Mouse (Mus musculus): ENCODE measurements around the gene Gm10840. TPM values are rescaled to one million over a fixed set of nuclear protein-coding genes. Genes with fewer than 3 reads are reported as not detected.

Gene Gm10840
- total RNA-seq, 2 experiments from 2014 or later = 1.5 TPM; not detected in 1

DNA sequence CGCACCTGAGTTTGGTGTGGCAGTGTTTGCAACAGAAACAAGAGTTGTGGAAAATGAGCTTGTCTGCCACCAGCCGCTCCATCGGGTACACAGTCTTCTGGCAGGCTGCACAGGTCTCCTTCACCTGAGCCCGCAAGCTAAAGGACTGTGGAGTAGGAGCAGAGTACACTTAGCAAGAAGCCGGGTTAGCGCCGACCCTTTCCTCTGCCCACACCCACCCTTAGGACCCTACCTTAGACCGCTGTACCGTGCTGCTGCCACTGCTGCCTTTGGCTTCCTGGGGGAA, 1.8 kb upstream of the Gm10840 start:
- no peak for DNase-seq (ENCODE audit: extremely low spot score in 1 of 2, low spot score in 2 of 2)
- intact Hi-C loops (cut with DNase I) = no loop called here

DNA sequence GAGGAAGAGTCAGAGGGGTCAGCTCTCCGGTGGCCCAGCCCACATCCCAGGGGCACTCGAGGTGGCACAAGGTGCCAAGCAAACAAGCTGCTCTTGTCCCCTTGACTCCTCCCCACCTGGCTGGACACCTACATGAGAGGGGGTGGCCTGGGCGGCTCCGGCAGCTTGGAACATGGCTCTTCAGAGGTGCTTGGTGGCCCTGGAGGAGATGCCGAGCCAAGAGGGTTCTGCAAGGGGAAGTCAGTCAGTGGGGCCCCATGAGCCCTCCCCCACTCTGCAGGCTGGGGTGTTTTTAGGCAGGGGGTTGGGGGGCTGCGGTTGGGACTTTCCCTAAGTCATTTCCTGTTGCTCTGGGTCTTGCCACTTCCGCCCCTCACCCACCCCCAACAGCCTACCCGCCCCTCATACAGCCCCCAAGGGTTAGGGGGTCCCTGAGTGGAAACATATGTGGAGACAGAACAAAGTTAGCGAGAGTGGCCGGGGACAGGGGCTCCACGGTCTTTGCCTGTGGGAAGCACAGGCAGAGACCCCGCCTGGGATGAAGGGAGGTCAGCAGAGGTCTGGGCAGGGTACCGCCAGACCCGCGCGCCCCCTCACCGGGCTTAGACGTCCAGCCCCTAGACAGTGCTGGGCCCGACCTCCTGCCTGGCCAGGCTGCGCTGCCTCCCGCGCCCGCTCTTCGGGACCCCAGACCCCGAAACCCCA, 1.3 kb upstream of the Gm10840 start:
- DNase-seq (ENCODE audit: extremely low spot score in 1 of 2, low spot score in 2 of 2) = peak in 1 of 2 experiments; percentile 76
- intact Hi-C loops (cut with DNase I) = no loop called here

DNA sequence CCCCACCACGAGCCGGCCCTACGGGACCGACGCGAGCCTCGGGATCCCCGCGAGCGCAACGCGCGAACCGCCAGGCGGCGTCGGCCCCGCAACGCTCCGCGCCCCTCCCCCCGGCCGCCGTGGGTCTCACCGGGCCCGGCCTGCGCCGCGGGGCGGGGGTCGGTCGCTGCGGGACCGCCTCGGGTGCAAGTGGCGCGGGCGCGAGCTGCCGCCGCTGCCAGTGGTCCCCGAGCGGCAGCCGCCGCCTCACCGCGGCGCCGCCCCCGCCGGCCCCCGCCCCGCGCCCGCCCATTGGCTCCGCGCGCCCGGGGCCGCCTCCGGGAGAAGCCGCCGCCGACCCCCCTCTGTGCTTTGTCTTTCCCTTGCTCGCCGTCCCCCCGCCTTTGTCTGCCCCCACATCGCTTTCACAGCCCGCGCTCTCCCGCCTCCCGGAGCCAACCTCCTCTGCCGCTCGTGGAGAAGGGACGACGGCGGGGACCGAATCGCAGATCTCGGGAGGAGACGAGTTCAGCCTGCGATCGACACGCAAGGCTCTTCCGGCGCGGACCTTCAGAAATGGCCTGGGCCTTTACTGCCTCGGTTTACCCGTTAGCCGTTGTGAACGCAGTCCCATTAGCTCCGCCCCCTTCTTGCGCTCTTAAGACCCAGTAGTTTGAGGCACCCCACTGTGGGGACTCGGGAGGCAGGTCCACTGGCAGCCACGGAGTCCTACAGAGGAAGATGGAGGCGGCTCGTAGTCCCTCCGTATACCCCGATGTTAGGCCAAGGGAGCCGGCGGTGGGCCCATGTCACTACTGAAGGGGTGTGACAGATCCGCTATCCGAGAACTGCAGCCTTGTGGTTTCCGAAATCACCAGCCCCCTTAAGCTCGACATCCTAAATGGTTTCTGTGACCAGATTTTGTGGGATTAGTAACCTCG, 469 bp upstream of the Gm10840 start:
- peak; percentile 83 to 94 for DNase-seq (ENCODE audit: extremely low spot score in 1 of 2, low spot score in 2 of 2)
- intact Hi-C loops (cut with DNase I) = loop anchor here (2.0 kb wide), 1 partner anchor 33 kb away; no protein-coding TSS in a partner anchor

DNA sequence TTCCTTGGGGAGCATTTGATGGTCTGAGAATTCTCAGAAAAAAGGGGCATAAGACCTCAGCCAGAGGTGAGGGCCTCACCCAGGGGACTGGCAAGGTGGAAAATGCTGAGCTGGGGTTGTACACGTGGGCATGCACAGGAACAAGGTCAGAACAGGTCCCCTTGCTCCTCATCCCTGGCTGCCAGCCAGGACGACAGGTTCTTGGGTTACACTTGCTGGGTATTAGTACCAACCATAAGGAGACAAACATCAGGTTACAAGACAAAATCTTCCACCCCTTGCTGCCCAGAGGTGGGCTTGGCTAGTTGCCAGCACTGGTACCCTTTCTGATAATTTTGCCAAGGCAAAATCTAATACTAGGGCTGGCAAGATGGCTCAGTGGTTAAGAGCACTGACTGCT, 1.6 kb downstream of the Gm10840 start:
- intact Hi-C loops (cut with DNase I) = no loop called here
- DNase-seq (ENCODE audit: extremely low spot score in 1 of 2, low spot score in 2 of 2) = peak in 1 of 2 experiments; percentile 46

DNA sequence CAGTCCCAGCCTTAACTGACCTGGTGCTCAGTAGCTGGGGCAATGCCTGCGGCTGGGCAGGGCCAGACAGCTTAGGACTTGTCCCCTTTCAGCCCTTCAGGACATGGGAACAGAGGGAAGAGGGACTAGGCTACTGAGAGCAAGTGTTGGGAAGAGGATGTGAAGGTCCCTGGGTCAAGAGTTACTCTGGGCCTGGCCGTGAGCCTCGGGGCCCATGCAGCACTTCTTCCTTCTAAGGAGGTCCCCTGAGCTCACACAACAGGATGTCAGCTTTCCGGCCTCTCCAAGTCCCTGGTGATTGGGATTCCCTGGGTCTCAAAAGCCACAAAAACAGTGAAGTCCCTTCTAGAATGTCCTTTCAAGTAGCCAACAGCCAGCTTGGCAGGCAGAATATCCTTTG, 2.9 kb downstream of the Gm10840 start:
- intact Hi-C loops (cut with DNase I) = no loop called here
- DNase-seq (ENCODE audit: extremely low spot score in 1 of 2, low spot score in 2 of 2) = peak in 1 of 2 experiments; percentile 59

DNA sequence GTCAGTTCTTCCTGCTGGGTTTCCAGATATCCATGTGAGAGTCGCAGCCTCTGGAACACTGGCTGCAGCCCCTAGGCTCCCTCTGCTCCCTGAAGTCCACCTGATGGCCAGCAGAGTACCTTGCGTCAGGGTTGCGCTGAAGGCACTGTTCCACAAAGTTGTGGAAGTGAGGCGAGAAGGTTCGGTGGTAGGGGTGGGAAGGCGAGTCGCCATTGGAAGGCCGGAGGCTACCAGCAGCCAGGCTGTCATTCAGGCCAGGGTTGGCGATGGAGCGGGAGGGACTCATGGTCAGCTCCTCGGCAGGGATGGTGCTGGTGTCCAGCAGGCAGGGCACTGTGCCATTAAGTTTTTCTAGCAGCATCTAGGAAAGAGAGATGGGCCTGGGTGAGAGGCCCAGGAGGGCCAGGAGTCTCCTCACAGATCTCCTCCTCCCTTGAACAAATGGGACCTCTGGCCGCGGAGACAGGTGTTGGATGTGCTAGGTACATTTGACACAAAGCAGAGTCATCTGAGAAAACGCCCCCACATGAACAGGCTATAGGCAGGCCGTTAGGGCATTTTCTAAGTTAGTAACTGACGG, 4.0 kb downstream of the Gm10840 start:
- DNase-seq (ENCODE audit: extremely low spot score in 1 of 2, low spot score in 2 of 2) = no peak
- intact Hi-C loops (cut with DNase I) = no loop called here

DNA sequence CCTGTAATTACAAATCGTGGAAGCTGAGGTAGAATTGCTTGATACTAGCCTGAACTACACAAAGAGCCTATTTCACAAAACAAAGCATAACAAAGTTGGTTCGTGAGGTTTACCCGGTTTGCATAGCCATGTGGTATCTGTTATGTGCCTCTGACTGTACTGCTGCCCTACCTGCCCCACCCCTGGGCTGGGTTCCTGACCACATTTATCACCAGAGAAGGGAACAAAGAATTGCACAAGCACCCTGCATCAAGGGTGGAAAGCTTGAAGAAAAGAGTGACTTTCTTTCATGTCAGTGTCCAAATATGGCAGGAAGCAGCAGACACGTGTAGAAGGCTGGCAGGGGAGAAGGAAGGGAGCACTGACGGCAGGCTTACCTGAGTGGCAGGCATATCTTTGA, 6.8 kb downstream of the Gm10840 start:
- intact Hi-C loops (cut with DNase I) = no loop called here

DNA sequence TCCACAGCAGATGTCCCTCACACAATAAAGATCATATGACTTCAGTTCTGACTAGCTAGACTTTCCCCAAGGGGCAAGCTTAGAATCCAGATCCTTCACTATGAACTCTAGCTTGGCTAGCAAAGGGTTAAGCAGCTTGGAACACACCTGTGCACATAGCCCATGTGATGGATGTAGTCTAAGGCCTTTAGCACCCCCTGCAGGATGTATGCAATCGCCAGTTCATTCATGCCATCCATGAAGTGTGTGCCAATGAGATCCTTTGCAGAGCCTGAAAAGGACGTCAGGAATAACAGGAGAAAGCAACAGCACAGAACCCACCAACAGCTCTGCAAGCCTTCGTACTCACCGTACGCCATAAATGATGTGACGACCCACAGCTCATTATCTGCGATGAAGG, 10.2 kb downstream of the Gm10840 start:
- intact Hi-C loops (cut with DNase I) = no loop called here

More for the DNA sequence above, 6.8 kb downstream of the Gm10840 start:
- no peak for DNase-seq (ENCODE audit: extremely low spot score in 1 of 2, low spot score in 2 of 2)

DNA sequence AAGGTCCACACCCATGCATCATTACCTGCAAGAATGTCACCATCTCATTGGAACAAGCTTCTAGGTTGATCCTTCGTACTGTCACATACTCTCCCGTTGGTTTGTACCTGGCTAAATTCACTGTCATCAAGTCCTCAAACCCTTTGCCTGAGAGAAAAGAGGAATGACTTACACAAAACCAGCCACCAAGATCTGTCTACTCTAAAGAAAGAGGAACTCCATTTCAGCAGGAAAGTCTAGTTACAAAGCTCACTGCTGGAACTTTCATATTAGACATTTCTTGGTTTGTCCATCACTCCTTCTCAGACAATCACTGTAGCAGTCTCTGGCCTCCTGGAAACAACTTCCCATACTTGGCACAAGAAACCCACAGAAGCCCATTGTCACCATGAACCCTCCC, 12.6 kb downstream of the Gm10840 start:
- intact Hi-C loops (cut with DNase I) = no loop called here

More for the DNA sequence above, 10.2 kb downstream of the Gm10840 start:
- no peak for DNase-seq (ENCODE audit: extremely low spot score in 1 of 2, low spot score in 2 of 2)

DNA sequence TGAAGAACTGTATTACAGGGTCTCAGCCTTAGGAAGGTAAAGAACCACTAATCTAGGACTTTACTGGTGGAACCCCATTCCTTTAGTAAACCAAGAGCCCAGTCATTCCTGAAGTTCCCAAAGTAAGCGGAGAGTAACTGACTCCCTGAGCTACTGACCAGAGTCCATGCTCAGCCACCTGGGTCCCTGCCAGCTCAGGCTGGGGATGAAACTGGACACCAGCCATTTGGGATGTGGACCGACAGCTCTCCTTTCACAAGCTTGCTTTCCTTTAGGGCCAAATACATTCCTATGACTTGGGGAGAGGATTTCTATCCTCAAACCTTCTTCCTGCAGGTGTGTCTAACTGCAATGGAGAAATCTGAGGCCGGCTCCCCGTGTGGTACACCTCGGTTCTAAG, 13.7 kb downstream of the Gm10840 start:
- DNase-seq (ENCODE audit: extremely low spot score in 1 of 2, low spot score in 2 of 2) = no peak
- intact Hi-C loops (cut with DNase I) = no loop called here

More for the DNA sequence above, 12.6 kb downstream of the Gm10840 start:
- DNase-seq (ENCODE audit: extremely low spot score in 1 of 2, low spot score in 2 of 2) = no peak

DNA sequence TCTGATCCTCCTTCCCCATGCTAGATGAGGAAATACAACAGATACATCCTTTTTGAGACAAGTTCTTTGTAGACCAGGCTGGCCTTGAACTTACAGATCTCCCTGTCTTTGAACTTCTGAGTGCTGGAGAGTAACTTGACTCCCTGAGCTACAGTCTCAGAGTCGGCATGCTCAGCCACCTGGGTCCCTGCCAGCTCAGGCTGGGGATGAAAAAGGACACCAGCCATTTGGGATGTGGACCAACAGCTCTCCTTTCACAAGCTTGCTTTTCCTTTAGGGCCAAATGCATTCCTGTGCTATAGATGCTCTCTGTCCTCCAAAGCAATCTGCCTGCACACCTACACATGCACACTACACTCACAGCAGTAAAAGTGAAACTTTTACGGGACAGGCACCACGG, 14.4 kb downstream of the Gm10840 start:
- no peak for DNase-seq (ENCODE audit: extremely low spot score in 1 of 2, low spot score in 2 of 2)

DNA sequence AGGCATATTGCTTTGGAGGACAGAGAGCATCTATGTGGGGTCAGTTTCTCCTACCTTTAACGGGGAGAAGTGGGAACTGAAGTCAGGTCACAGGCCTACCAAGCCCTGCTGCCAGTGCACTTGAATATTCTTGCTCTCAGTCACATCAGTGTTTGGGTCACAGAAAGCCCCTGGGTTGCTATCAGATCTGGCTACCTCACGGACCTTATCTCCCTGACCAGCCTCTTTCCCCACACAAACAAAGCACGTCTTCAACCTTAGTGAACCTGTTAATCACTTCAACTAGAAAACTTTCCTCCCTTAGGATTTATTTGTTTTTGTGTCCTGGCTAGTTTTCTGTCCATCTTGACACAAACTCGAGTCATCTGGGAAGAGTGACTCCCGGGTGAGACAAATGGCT, 15.7 kb downstream of the Gm10840 start:
- intact Hi-C loops (cut with DNase I) = no loop called here
- no peak for DNase-seq (ENCODE audit: extremely low spot score in 1 of 2, low spot score in 2 of 2)

More for the DNA sequence above, 14.4 kb downstream of the Gm10840 start:
- intact Hi-C loops (cut with DNase I) = no loop called here

DNA sequence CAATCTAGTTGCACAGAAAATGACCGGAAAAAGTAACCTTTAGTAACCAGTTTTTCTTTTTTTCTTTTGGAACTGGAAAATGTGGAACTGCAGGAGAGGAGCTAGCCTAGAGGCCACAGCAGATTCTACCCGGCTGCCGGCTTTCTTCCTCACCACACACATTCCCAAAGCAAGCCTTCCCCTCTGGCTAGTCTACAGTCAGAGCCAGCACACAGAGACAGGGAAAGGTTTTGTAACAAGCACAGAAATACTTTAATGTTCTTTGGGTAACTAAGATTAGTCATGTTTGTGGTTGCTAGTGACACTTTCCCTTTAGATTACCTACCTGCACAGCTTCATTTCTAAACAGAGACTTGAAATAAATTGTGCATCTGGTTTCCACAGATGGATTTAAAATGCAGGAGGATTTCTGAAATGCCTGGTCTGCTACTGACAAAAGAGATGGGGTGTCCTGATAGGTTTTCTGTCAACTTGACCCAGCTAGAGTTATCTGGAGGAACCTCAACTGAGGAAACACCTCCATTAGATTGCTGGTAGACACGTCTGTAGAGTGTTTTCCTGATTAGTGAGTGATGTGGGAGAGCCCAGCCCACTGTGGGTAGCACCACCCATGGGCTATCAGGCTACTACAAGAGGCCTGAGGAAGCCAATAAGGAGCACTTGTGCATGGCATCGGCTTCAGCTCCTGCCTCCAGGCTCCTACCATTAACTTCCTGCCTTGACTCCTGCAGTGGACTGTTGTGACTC, 17.6 kb downstream of the Gm10840 start:
- intact Hi-C loops (cut with DNase I) = no loop called here
- DNase-seq (ENCODE audit: extremely low spot score in 1 of 2, low spot score in 2 of 2) = no peak

DNA sequence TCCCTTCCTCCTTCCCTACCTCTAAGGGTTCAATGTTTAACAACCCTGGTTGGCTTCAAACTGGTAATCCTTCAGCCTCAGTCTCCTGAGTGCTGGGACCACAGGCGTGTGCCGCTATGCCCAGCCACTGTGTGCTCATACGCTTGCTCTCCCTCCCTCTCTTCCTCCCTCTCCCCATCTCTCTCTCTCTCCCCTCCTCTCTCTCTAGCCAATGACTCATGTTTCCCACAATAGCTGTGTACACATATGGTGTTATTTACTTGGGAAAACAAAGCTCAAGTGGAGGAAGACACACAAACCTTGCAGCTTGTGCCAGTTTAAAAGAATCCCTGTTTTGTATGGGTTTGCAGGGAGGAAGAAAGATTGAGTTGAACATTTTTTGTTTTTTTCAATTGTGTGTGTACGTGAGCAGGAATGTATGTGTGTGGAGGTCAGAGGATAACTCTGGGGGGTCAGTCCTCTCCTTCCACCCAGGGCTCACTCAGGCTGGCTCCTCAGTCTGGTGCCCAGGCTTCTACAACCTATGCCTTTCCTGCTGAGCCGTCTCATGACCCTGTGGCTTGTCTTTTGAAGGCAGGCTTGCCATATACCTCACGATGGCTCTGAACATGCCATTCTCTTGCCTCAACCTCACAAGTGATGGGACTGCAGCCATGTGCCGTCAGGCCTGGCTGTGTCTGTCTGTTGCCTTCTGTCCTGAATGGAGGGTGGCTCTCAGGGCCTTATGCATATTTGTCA, 19.2 kb downstream of the Gm10840 start:
- DNase-seq (ENCODE audit: extremely low spot score in 1 of 2, low spot score in 2 of 2) = no peak
- intact Hi-C loops (cut with DNase I) = no loop called here

DNA sequence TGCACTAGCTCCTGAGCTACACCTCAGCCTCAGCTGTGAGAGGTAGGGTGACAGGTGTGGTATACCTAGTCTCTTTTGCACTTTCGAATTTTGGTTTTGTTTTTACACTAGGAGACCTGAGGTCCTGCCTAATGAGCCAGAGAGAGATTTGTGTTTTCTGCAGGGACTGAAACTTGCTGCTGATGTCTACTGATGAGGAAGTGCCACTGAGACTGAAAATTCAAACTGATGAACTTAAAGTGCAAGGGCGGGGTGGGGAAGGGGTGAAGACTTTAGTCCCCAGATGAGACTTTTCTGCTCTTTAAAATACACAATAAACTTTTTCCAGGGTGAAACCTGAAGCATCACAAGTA, 19.8 kb downstream of the Gm10840 start:
- intact Hi-C loops (cut with DNase I) = no loop called here

DNA sequence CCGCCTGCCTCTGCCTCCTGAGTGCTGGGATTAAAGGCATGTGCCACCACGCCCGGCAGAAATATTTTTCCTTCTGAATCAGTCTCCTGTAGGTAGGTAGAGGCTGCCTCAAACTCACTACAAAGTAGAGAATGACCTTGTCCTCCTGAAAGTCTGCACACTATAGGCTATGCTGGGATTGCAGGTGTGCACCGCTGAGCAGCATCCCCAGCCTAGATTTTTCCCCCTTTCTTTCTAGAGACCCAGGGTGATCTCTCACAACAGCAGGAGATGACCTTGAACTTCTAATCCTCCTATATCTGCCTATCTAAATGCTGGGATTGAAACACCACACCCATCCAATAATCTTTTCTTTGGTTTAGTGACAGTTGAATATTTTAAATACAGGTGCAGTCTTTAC, 26.7 kb downstream of the Gm10840 start:
- intact Hi-C loops (cut with DNase I) = no loop called here
- DNase-seq (ENCODE audit: extremely low spot score in 1 of 2, low spot score in 2 of 2) = no peak

More for the DNA sequence above, 19.8 kb downstream of the Gm10840 start:
- no peak for DNase-seq (ENCODE audit: extremely low spot score in 1 of 2, low spot score in 2 of 2)

DNA sequence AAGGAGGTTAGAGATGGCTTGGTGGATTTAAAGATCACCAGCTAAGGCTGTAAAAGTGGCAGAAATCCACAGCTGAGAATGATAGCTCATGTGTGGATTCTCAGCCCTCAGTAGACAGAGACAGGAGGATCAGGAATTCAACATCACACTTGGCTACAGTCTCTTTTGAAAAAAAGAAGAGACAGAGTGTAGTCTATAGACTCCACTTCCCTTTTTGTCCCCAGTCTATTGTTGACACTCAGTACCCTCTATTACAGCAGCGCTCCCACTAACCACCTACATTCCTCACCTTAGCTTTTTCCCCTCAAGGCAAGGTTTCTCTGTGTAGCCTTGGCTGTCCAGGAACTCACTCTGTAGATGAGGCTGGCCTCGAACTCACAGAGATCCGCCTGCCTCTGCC, 31.1 kb downstream of the Gm10840 start:
- intact Hi-C loops (cut with DNase I) = loop anchor here (2.0 kb wide), 1 partner anchor 31 kb away; the partner anchor contains the start of genes Gm10840 and Limd2
- DNase-seq (ENCODE audit: extremely low spot score in 1 of 2, low spot score in 2 of 2) = no peak

DNA sequence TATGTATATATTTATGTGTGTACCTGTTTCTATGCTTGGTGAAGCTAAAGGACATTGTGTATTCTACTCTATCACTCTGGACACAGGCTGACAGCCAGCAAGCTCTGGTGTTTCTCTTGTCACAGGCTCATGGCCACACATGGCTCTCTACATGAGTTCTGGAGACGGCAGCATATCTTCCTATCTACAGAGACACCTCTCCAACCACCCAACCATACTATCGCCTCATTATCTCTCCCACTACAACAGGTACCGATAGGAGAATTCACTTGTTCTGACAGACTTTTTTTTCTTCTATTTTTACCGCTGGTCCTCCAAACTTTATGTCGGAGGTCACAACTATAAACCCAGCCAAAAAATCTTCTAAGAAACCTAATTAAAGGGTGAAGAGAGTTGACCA, 31.6 kb downstream of the Gm10840 start:
- intact Hi-C loops (cut with DNase I) = loop anchor here (2.0 kb wide), 1 partner anchor 31 kb away; the partner anchor contains the start of genes Gm10840 and Limd2
- no peak for DNase-seq (ENCODE audit: extremely low spot score in 1 of 2, low spot score in 2 of 2)

All from left cerebral cortex, postnatal 10 days (tissue).